Mouse (Mus musculus) thymus, adult 2 months (tissue): Measurements from ENCODE around the gene Evi5l. TPM values are rescaled to one million over a fixed set of nuclear protein-coding genes. Genes with fewer than 3 reads are reported as not detected.

Experiments
- DNase-seq: peaks from one replicate; pipeline ENCODE4 v3.0.0; 2021
- H3K27ac ChIP-seq: fragments of 200-500 bp; 2 replicates; pipeline ENCODE4 v1.5.1; 2012; ENCODE audit warnings: low read length, control low read depth; ENCODE audit not compliant: control insufficient read depth, insufficient read depth
- H3K27me3 ChIP-seq: fragments of 200-500 bp; 2 replicates; pipeline ENCODE4 v1.6.1; 2012; ENCODE audit warnings: mild to moderate bottlenecking, low read length, moderate library complexity, mixed read lengths; ENCODE audit not compliant: control insufficient read depth, insufficient read depth
- H3K36me3 ChIP-seq: fragments of 200-500 bp; 2 replicates; pipeline ENCODE4 v1.6.1; 2012; ENCODE audit warnings: mild to moderate bottlenecking, low read length, moderate library complexity; ENCODE audit not compliant: control insufficient read depth, insufficient read depth
- H3K4me1 ChIP-seq: fragments of 200-500 bp; replicated peaks from 2 replicates; pipeline ENCODE4 v1.6.1; 2012; ENCODE audit warnings: low read length; ENCODE audit not compliant: control insufficient read depth, insufficient read depth
- H3K4me3 ChIP-seq: fragments of 200-500 bp; 2 replicates; pipeline ENCODE4 v1.5.1; 2012; ENCODE audit warnings: mild to moderate bottlenecking, low read length, control low read depth, moderate library complexity; ENCODE audit not compliant: control insufficient read depth, insufficient read depth
- CTCF ChIP-seq: fragments of 200-500 bp; IDR thresholded peaks from 2 replicates; pipeline ENCODE4 v1.5.1; 2012; ENCODE audit warnings: mild to moderate bottlenecking, control low read depth, low read length, moderate library complexity, borderline replicate concordance; ENCODE audit not compliant: control insufficient read depth, poor library complexity, insufficient read depth; ENCODE audit errors: extremely low read depth
- POLR2A ChIP-seq: fragments of 200-500 bp; IDR thresholded peaks from 2 replicates; pipeline ENCODE4 v1.6.1; 2012; ENCODE audit warnings: mild to moderate bottlenecking, low read length, control low read depth, moderate library complexity; ENCODE audit not compliant: control insufficient read depth, poor library complexity, insufficient read depth; ENCODE audit errors: extremely low read depth
- WGBS: fragments of 180-500 bp; shearing (Covaris S2); methylation state at CpG from one replicate; pipeline ENCODE4 v1.1.7; 2018; 5-methylcytosine and 5-hydroxymethylcytosine counted together
- polyA plus RNA-seq: library from polyadenylated mRNA; depleted of rRNA; stranded (reverse); fragments of >200 nt; gene quantifications from 2 replicates; pipeline ENCODE4 v1.2.3, GENCODE M21; 2012

Evi5l gene
- polyA plus RNA-seq, 1 experiment: 64.2 TPM

DNA sequence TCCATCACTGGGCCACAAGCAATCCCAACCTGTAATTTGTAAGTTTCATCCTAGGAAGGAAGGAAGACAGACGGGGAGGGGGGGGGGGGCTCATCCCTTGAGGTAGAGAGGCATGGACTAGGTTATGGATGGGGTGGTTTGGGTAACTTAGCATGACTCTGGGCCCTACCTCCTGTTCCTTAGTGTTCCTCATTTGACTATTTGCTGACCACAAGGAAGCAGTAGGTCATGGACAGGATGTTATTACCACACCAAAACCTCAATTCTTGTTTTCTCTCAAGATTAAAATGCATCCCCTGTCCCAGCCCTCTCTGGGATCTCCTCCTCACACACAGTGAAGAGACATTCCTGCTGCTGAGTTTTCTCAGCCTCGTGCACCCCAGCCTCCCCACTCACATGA lies 35.0 kb downstream of the Evi5l start:
- Histone ChIP-seq H3K27ac (no peak overlapping the region), H3K4me3 (no peak overlapping the region), H3K36me3 (no peaks in the 10 kb centered on the region), H3K4me1 (no peaks in the 10 kb centered on the region), H3K27me3 (no peaks in the 10 kb centered on the region)
- no peak for DNase-seq
- TF ChIP-seq POLR2A (no peak), CTCF (no peak)
- WGBS: 69% methylated on average over 2 of the region's 2 CpGs

DNA sequence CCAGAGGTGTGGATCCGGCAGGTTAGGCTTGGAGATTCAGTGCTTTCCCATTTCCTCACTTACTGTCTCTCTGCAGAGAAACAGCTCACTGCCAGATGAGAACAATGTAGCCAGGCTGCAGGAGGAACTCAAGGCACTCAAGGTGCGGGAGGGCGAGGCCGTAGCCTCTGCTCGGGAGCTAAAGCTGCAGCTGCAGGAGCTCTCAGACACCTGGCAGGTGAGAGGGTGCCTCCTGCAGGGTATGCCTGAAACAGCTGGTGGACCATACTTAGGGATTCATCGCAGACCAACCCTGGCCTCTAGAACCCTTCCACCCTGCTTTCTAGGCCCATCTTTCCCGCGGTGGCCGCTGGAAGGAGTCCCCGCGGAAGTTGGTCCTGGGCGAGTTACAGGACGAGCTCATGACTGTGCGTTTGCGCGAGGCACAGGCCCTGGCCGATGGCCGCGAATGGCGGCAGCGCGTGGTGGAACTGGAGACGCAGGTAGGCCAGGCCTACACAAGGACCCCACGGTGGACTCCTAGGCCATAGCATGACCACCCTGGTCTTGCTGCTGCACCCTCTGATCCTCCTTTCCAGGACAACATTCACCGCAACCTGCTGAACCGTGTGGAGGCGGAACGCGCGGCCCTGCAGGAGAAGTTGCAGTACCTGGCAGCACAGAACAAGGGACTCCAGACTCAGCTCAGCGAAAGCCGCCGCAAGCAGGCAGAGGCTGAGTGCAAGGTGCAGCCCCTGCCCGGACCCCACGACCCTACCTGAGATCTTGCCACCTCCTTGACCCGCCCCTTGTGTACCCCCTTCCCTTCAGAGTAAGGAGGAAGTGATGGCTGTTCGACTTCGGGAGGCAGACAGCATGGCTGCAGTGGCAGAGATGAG lies 39.1 kb downstream of the Evi5l start:
- no peaks in the 10 kb centered on the region for H3K36me3 ChIP-seq
- no peak for TF ChIP-seq POLR2A
- no peak for TF ChIP-seq CTCF
- H3K4me3 ChIP-seq: no peak overlapping the region
- H3K27me3 ChIP-seq: no peaks in the 10 kb centered on the region
- DNase-seq: no peak
- no peaks in the 10 kb centered on the region for H3K4me1 ChIP-seq
- H3K27ac ChIP-seq: no peak overlapping the region
- WGBS: 88% methylated on average over 38 of the region's 38 CpGs

DNA sequence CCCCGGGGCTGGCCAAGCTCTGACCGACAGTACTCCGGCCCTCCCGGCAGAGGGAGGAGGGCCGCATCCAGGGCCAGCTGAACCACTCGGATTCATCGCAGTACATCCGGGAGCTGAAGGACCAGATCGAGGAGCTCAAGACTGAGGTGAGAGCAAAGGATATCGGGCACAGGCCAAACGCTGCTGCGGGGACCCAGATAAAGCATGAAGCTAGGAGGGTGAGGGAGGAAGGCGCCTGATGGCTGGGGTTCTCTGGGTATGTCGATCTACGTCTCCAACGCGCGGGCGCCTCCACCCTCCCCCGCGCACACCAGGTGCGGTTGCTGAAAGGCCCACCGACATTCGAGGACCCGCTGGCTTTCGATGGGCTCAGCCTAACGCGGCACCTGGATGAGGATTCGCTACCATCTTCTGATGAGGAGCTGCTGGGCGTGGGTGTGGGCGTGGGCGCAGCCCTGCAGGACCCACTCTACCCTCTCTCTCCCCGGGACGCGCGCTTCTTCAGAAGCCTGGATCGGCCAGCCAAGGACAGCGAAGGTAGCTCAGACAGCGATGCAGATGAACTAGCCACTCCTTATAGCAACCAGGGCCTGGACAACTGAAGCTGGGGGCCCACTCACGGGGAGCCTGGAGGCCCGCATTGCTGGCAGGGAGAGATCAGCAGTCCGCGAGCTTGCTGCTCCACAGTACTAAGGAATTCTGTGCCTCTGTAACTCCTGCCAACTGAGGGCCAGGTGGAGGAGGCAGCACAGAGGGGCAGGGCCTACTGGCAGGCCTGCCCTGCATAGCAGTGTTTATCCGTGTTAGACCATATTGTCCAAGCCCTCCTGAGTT lies 40.0 kb downstream of the Evi5l start:
- Histone ChIP-seq H3K4me3 (no peak overlapping the region), H3K4me1 (no peaks in the 10 kb centered on the region), H3K36me3 (no peaks in the 10 kb centered on the region), H3K27ac (no peak overlapping the region), H3K27me3 (no peaks in the 10 kb centered on the region)
- TF ChIP-seq POLR2A (no peak), CTCF (no peak)
- DNase-seq: no peak
- 86% methylated on average over 44 of the region's 44 CpGs for WGBS

DNA sequence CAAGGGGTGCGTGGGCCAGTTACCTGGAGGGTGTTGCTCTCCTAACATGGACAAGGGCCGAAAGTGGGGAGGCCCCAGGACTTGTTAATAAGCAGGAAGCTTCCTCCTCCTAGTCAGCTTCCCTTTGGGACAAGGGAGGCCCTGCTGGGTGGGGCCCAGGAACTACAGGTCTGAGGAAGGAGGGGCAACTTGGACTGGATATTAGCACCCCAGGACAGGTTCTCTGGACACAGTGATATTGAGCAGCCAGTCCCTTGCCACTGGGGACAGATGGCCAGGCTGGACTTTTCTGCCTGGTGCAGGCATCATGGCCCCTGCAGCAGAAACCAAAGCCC lies 40.6 kb downstream of the Evi5l start:
- TF ChIP-seq CTCF (no peak), POLR2A (no peak)
- no peak overlapping the region for H3K27ac ChIP-seq
- WGBS: 97% methylated on average over 2 of the region's 2 CpGs
- DNase-seq: no peak
- no peaks in the 10 kb centered on the region for H3K27me3 ChIP-seq
- no peaks in the 10 kb centered on the region for H3K4me1 ChIP-seq
- no peak overlapping the region for H3K4me3 ChIP-seq
- H3K36me3 ChIP-seq: no peaks in the 10 kb centered on the region

DNA sequence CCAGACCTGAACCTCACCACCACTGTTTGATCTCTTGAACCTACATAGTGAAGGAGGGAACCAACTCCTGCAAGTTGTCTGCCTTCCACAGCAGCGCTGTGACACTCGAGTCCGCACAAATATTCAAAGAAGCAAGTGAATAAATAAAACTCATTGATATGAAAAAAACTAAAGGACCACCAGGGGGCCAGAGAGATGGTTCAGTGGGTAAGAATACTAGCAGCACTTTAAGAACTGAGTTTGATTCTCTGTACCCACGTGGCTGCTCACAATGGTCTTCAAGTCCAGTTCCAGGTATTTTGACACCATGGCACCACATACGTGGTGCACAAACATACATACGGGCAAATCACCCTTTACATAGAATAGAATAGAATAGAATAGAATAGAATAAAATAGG lies 44.7 kb downstream of the Evi5l start:
- H3K4me3 ChIP-seq: no peak overlapping the region
- WGBS: 86% methylated on average over 6 of the region's 6 CpGs
- peaks cover 25% of the 10 kb centered on the region for H3K4me1 ChIP-seq
- no peak for TF ChIP-seq CTCF
- H3K27ac ChIP-seq: no peak overlapping the region
- H3K27me3 ChIP-seq: peaks cover 4% of the 10 kb centered on the region; the same call in 1 of the 2 replicates
- no peaks in the 10 kb centered on the region for H3K36me3 ChIP-seq
- DNase-seq: no peak

DNA sequence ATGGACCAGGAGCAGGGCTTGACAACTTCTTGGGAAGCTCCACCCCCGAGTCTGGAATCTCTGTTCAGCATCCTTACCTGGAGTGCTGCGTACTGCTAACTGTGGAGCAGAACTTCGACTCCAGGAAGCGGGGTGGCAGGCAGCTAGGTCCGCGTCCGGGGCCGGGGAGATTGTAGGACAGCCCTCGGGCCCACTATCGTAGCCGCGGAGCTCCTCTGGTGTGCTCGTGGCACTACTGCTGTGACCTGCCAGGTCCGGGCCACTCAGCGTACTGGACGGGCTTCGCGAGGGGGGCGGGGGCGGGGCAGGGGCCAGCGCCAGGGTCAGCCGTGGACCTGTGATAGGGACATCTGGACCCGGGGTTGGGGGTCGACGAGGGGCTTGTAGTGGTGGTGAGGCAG lies 46.4 kb downstream of the Evi5l start:
- Histone ChIP-seq H3K27ac (no peak overlapping the region), H3K27me3 (peaks cover 10% of the 10 kb centered on the region; the same call in 1 of the 2 replicates), H3K36me3 (no peaks in the 10 kb centered on the region), H3K4me3 (peak overlapping the region; percentile 43), H3K4me1 (peaks cover 31% of the 10 kb centered on the region)
- no peak for DNase-seq
- under 1% methylated on average over 24 of the region's 25 CpGs for WGBS
- no peak for TF ChIP-seq CTCF
- TF ChIP-seq POLR2A: no peak
